Mouse (Mus musculus): Measurements from ENCODE around the gene Sorcs3. TPM values are rescaled to one million over a fixed set of nuclear protein-coding genes. Genes with fewer than 3 reads are reported as not detected.

The Sorcs3 gene
- polyA plus RNA-seq, 1 experiment from 2014 or later: 0.94 TPM

DNA sequence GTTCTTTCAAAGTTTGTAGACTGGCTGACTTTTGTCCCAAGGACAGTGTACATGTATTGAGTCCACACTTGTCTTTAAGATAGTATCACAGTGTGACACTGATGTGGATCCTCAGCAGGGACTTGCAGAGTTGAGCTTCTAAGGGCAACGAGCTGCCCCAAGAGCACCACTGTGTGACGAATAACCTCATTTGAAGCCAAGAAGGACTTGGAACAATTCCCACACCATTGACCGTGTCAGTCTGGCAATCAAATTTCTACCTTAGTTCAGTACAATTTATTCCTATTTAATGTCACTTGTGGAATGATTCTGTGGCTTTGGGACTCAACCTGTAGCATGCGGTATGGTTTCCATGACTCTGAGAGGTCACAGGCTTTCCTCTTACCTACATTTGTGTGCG is 255.3 kb downstream of the Sorcs3 start:
- no peaks in the 10 kb centered on the region for H3K36me3 ChIP-seq (replicated peaks; ENCODE audit: control insufficient read depth, insufficient read depth, low read depth, low read length)
- 95% methylated on average over 5 of the region's 5 CpGs for WGBS
- H3K4me3 ChIP-seq (ENCODE audit: low read depth, low read length): no peak overlapping the region
- H3K9ac ChIP-seq (replicated peaks; ENCODE audit: low read length): no peak overlapping the region
- H3K4me1 ChIP-seq (ENCODE audit: control insufficient read depth, insufficient read depth, low read length): no peaks in the 10 kb centered on the region
- no peaks in the 10 kb centered on the region for H3K27me3 ChIP-seq (ENCODE audit: control insufficient read depth, insufficient read depth, low read length)
- ATAC-seq (replicated peaks; ENCODE audit: insufficient number of reproducible peaks, low FRiP score, low TSS enrichment, low read depth) (no peak), DNase-seq (ENCODE audit: low spot score) (no peak)
- H3K27ac ChIP-seq (replicated peaks; ENCODE audit: low read depth, low read length): no peak overlapping the region
- no peak overlapping the region for H3K4me2 ChIP-seq (ENCODE audit: low read depth, low read length)
- no peaks in the 10 kb centered on the region for H3K9me3 ChIP-seq (replicated peaks; ENCODE audit: control insufficient read depth, low read length)

DNA sequence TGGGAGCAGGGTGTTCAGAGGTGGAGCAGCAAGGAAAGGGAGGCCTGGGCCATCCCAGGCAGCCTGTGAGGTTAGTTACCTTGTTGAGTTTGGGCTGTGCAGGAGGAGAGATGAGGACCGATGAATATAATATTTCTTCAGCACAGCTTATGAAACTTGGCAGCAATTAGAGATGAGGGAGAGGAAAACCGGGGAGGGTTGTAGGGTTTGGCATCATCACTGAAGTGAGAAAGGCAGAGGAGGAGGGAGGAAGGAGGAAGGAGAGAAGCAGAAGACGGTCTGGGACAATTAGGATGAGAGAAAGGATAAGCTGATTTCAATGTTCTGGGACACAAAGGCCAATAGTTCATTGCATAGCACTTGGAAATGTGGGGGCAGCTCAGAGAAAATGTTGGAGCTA is 256.6 kb downstream of the Sorcs3 start:
- ATAC-seq (replicated peaks; ENCODE audit: insufficient number of reproducible peaks, low FRiP score, low TSS enrichment, low read depth): no peak

GRCm38 (mm10) chr19:48463494-48463893 is 257.7 kb downstream of the Sorcs3 start:
- ATAC-seq (replicated peaks; ENCODE audit: insufficient number of reproducible peaks, low FRiP score, low TSS enrichment, low read depth): no peak
- no peak overlapping the region for H3K4me2 ChIP-seq (ENCODE audit: low read depth, low read length)

More for the DNA sequence above, 256.6 kb downstream of the Sorcs3 start:
- WGBS: 90% methylated on average over 3 of the region's 3 CpGs
- no peak for DNase-seq (ENCODE audit: low spot score)
- H3K36me3 ChIP-seq (replicated peaks; ENCODE audit: control insufficient read depth, insufficient read depth, low read depth, low read length): no peaks in the 10 kb centered on the region
- H3K4me2 ChIP-seq (ENCODE audit: low read depth, low read length): no peak overlapping the region
- H3K27me3 ChIP-seq (ENCODE audit: control insufficient read depth, insufficient read depth, low read length): no peaks in the 10 kb centered on the region
- H3K27ac ChIP-seq (replicated peaks; ENCODE audit: low read depth, low read length): no peak overlapping the region
- H3K9me3 ChIP-seq (replicated peaks; ENCODE audit: control insufficient read depth, low read length): no peaks in the 10 kb centered on the region
- no peak overlapping the region for H3K4me3 ChIP-seq (ENCODE audit: low read depth, low read length)
- H3K4me1 ChIP-seq (ENCODE audit: control insufficient read depth, insufficient read depth, low read length): no peaks in the 10 kb centered on the region
- H3K9ac ChIP-seq (replicated peaks; ENCODE audit: low read length): no peak overlapping the region

GRCm38 (mm10) chr19:48467471-48467870 is 261.6 kb downstream of the Sorcs3 start:
- H3K4me2 ChIP-seq (ENCODE audit: low read depth, low read length): no peak overlapping the region
- no peaks in the 10 kb centered on the region for H3K36me3 ChIP-seq (replicated peaks; ENCODE audit: control insufficient read depth, insufficient read depth, low read depth, low read length)
- H3K9ac ChIP-seq (replicated peaks; ENCODE audit: low read length): no peak overlapping the region
- DNase-seq (ENCODE audit: low spot score) (no peak), ATAC-seq (replicated peaks; ENCODE audit: insufficient number of reproducible peaks, low FRiP score, low TSS enrichment, low read depth) (no peak)
- no peak overlapping the region for H3K4me3 ChIP-seq (ENCODE audit: low read depth, low read length)
- 59% methylated on average over 4 of the region's 4 CpGs for WGBS
- no peaks in the 10 kb centered on the region for H3K4me1 ChIP-seq (ENCODE audit: control insufficient read depth, insufficient read depth, low read length)
- H3K9me3 ChIP-seq (replicated peaks; ENCODE audit: control insufficient read depth, low read length): no peaks in the 10 kb centered on the region
- no peak overlapping the region for H3K27ac ChIP-seq (replicated peaks; ENCODE audit: low read depth, low read length)
- no peaks in the 10 kb centered on the region for H3K27me3 ChIP-seq (ENCODE audit: control insufficient read depth, insufficient read depth, low read length)

More at GRCm38 (mm10) chr19:48463494-48463893, 257.7 kb downstream of the Sorcs3 start:
- H3K36me3 ChIP-seq (replicated peaks; ENCODE audit: control insufficient read depth, insufficient read depth, low read depth, low read length): no peaks in the 10 kb centered on the region
- H3K9ac ChIP-seq (replicated peaks; ENCODE audit: low read length): no peak overlapping the region
- no peak overlapping the region for H3K4me3 ChIP-seq (ENCODE audit: low read depth, low read length)
- DNase-seq (ENCODE audit: low spot score): no peak
- H3K27me3 ChIP-seq (ENCODE audit: control insufficient read depth, insufficient read depth, low read length): no peaks in the 10 kb centered on the region
- no peaks in the 10 kb centered on the region for H3K4me1 ChIP-seq (ENCODE audit: control insufficient read depth, insufficient read depth, low read length)
- 86% methylated on average over 3 of the region's 3 CpGs for WGBS
- H3K9me3 ChIP-seq (replicated peaks; ENCODE audit: control insufficient read depth, low read length): no peaks in the 10 kb centered on the region
- no peak overlapping the region for H3K27ac ChIP-seq (replicated peaks; ENCODE audit: low read depth, low read length)

- ATAC-seq (replicated peaks; ENCODE audit: insufficient number of reproducible peaks, low FRiP score, low TSS enrichment, low read depth) (no peak), DNase-seq (ENCODE audit: low spot score) (no peak)
- H3K4me3 ChIP-seq (ENCODE audit: low read depth, low read length): no peak overlapping the region
- no peak overlapping the region for H3K4me2 ChIP-seq (ENCODE audit: low read depth, low read length)
- H3K4me1 ChIP-seq (ENCODE audit: control insufficient read depth, insufficient read depth, low read length): no peaks in the 10 kb centered on the region
- WGBS: 83% methylated on average over 4 of the region's 4 CpGs
- H3K9ac ChIP-seq (replicated peaks; ENCODE audit: low read length): no peak overlapping the region
- H3K36me3 ChIP-seq (replicated peaks; ENCODE audit: control insufficient read depth, insufficient read depth, low read depth, low read length): no peaks in the 10 kb centered on the region
- H3K27me3 ChIP-seq (ENCODE audit: control insufficient read depth, insufficient read depth, low read length): no peaks in the 10 kb centered on the region
- H3K27ac ChIP-seq (replicated peaks; ENCODE audit: low read depth, low read length): no peak overlapping the region
- H3K9me3 ChIP-seq (replicated peaks; ENCODE audit: control insufficient read depth, low read length): no peaks in the 10 kb centered on the region
These were observed 264.1 kb downstream of the Sorcs3 start for GRCm38 (mm10) chr19:48469791-48470410.

DNA sequence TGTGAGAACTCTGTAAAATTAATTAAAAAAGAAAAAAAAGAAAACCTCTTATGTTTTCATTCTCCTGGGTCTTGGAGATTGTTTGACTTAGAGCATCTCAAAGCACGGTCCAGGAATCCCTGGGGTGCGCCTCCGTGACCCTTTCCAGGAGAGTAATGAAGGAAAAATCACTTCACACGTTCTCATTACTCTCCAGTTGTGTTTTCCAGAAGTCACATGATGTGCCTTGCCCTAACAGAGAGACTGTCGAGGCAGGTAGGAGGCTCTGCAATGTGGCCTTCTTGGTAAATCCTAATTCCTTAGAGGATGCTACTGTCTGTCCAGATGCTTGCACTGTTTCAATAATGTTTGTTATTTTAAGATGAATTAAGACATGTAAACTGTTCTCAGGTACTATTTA is 266.1 kb downstream of the Sorcs3 start:
- Histone ChIP-seq H3K9me3 (replicated peaks; ENCODE audit: control insufficient read depth, low read length) (no peaks in the 10 kb centered on the region), H3K4me2 (ENCODE audit: low read depth, low read length) (no peak overlapping the region), H3K36me3 (replicated peaks; ENCODE audit: control insufficient read depth, insufficient read depth, low read depth, low read length) (no peaks in the 10 kb centered on the region), H3K27ac (replicated peaks; ENCODE audit: low read depth, low read length) (no peak overlapping the region), H3K9ac (replicated peaks; ENCODE audit: low read length) (no peak overlapping the region), H3K4me1 (ENCODE audit: control insufficient read depth, insufficient read depth, low read length) (no peaks in the 10 kb centered on the region), H3K4me3 (ENCODE audit: low read depth, low read length) (no peak overlapping the region), H3K27me3 (ENCODE audit: control insufficient read depth, insufficient read depth, low read length) (no peaks in the 10 kb centered on the region)
- DNase-seq (ENCODE audit: low spot score) (no peak), ATAC-seq (replicated peaks; ENCODE audit: insufficient number of reproducible peaks, low FRiP score, low TSS enrichment, low read depth) (no peak)
- WGBS: 24% methylated on average over 5 of the region's 5 CpGs

- Histone ChIP-seq H3K9ac (replicated peaks; ENCODE audit: low read length) (no peak overlapping the region), H3K9me3 (replicated peaks; ENCODE audit: control insufficient read depth, low read length) (no peaks in the 10 kb centered on the region), H3K4me3 (ENCODE audit: low read depth, low read length) (no peak overlapping the region), H3K36me3 (replicated peaks; ENCODE audit: control insufficient read depth, insufficient read depth, low read depth, low read length) (no peaks in the 10 kb centered on the region), H3K27ac (replicated peaks; ENCODE audit: low read depth, low read length) (no peak overlapping the region), H3K4me2 (ENCODE audit: low read depth, low read length) (no peak overlapping the region), H3K4me1 (ENCODE audit: control insufficient read depth, insufficient read depth, low read length) (no peaks in the 10 kb centered on the region), H3K27me3 (ENCODE audit: control insufficient read depth, insufficient read depth, low read length) (no peaks in the 10 kb centered on the region)
- WGBS: 71% methylated on average over 6 of the region's 6 CpGs
- DNase-seq (ENCODE audit: low spot score): no peak
- ATAC-seq (replicated peaks; ENCODE audit: insufficient number of reproducible peaks, low FRiP score, low TSS enrichment, low read depth): no peak
These were observed 270.1 kb downstream of the Sorcs3 start for GRCm38 (mm10) chr19:48475784-48476410.

- H3K9ac ChIP-seq (replicated peaks; ENCODE audit: low read length): no peak overlapping the region
- no peak overlapping the region for H3K27ac ChIP-seq (replicated peaks; ENCODE audit: low read depth, low read length)
- H3K4me1 ChIP-seq (ENCODE audit: control insufficient read depth, insufficient read depth, low read length): no peaks in the 10 kb centered on the region
- H3K27me3 ChIP-seq (ENCODE audit: control insufficient read depth, insufficient read depth, low read length): no peaks in the 10 kb centered on the region
- H3K4me2 ChIP-seq (ENCODE audit: low read depth, low read length): no peak overlapping the region
- ATAC-seq (replicated peaks; ENCODE audit: insufficient number of reproducible peaks, low FRiP score, low TSS enrichment, low read depth) (no peak), DNase-seq (ENCODE audit: low spot score) (peak; percentile 12)
- no peaks in the 10 kb centered on the region for H3K36me3 ChIP-seq (replicated peaks; ENCODE audit: control insufficient read depth, insufficient read depth, low read depth, low read length)
- 13% methylated on average over 2 of the region's 2 CpGs for WGBS
- no peak overlapping the region for H3K4me3 ChIP-seq (ENCODE audit: low read depth, low read length)
- no peaks in the 10 kb centered on the region for H3K9me3 ChIP-seq (replicated peaks; ENCODE audit: control insufficient read depth, low read length)
These were observed 273.0 kb downstream of the Sorcs3 start for GRCm38 (mm10) chr19:48478864-48479263.

All from embryonic facial prominence, embryonic 11.5 days (tissue).